Mouse (Mus musculus) neural tube, embryonic 11.5 days (tissue): ENCODE measurements around the gene Gng4. TPM values are rescaled to one million over a fixed set of nuclear protein-coding genes. Genes with fewer than 3 reads are reported as not detected.

Experiments used
- ATAC-seq: fragments of 200-750 bp; cut with Nextera tagmentation; 2 replicates; pipeline ENCODE4 v1.8.0; 2017; ENCODE audit warnings: moderate number of reproducible peaks, mild to moderate bottlenecking, moderate TSS enrichment, moderate library complexity; ENCODE audit not compliant: insufficient read depth, low FRiP score, low TSS enrichment
- DNase-seq: peaks from one replicate; pipeline ENCODE4 v3.0.0-alpha.2; 2015; ENCODE audit warnings: low spot score
- H3K27ac ChIP-seq: fragments of 300-500 bp; sonication (generic); 2 replicates; pipeline ENCODE4 v1.5.1; 2014; ENCODE audit warnings: low read depth, mild to moderate bottlenecking, low read length
- H3K27me3 ChIP-seq: fragments of 300-500 bp; sonication (generic); 2 replicates; pipeline ENCODE4 v1.6.1; 2014; ENCODE audit warnings: mild to moderate bottlenecking, low read length, mixed read lengths; ENCODE audit not compliant: control insufficient read depth, insufficient read depth
- H3K36me3 ChIP-seq: fragments of 300-500 bp; sonication (generic); 2 replicates; pipeline ENCODE4 v1.6.1; 2014; ENCODE audit warnings: mild to moderate bottlenecking, low read length, moderate library complexity, mixed read lengths; ENCODE audit not compliant: control insufficient read depth, insufficient read depth
- H3K4me1 ChIP-seq: fragments of 300-500 bp; sonication (generic); 2 replicates; pipeline ENCODE4 v1.6.1; 2014; ENCODE audit warnings: low read length, mixed read lengths; ENCODE audit not compliant: control insufficient read depth, insufficient read depth
- H3K4me2 ChIP-seq: fragments of 300-500 bp; sonication (generic); 2 replicates; pipeline ENCODE4 v1.6.1; 2014; ENCODE audit warnings: low read depth, mild to moderate bottlenecking, moderate library complexity
- H3K4me3 ChIP-seq: fragments of 300-500 bp; sonication (generic); 2 replicates; pipeline ENCODE4 v1.5.1; 2014; ENCODE audit warnings: low read depth, low read length
- H3K9ac ChIP-seq: fragments of 300-500 bp; sonication (generic); 2 replicates; pipeline ENCODE4 v1.6.1; 2014; ENCODE audit warnings: mild to moderate bottlenecking, low read length
- H3K9me3 ChIP-seq: fragments of 300-500 bp; sonication (generic); 2 replicates; pipeline ENCODE4 v1.6.1; 2016; ENCODE audit warnings: low read length; ENCODE audit not compliant: control insufficient read depth
- WGBS: fragments of 180-500 bp; shearing (Covaris S2); extraction: QIAGEN DNeasy Blood & Tissue Kit; methylation state at CpG from one replicate; pipeline ENCODE4 v1.1.7; 2014; 5-methylcytosine and 5-hydroxymethylcytosine counted together
- polyA plus RNA-seq: library from polyadenylated mRNA; unstranded; fragments of >200 nt; fragmentation: Nextera tagmentation; extraction: Ambion mirVana; gene quantifications from 2 replicates; pipeline ENCODE4 v1.2.1, GENCODE M21; 2014

Gene Gng4
- 3.2 and 3.4 TPM in 2 replicates for polyA plus RNA-seq

DNA sequence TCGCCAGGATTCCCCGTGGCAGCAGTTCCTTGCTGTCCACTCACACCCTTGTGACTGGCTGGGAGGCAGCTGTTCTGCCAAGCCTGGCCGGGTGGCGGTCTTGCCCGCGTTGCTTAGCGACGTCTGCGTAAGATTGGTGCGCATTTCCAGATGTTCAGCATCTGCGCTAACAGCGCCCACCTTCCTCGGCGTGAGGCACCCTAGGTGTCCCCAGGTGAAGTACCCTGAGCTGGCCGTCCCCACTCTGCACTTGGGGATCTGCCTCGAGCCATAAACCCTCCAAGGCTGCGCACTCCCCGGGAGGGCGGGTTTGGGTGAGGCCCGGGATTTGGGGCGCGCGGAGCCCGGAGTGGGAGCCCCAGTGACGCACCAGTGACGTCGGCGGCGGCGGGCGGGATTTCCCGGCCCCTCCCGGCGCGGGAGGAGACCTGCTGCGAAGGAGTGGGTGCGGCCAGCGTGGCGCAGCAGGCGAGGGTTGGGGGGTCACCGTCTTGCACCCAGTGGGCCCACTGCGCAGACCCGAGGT, at the start of gene Gng4:
Gene Gng4 (plus strand): TSS at position 166 of the 526 bp plus-strand sequence.
- Histone ChIP-seq H3K27ac (no peak within 1 kb of the TSS), H3K9me3 (no peaks in the 10 kb centered on the region), H3K4me2 (peak within 1 kb of the TSS; percentile 93), H3K4me1 (peaks cover 8% of the 10 kb centered on the region; the same call in 1 of the 2 replicates), H3K27me3 (peaks cover 28% of the 10 kb centered on the region), H3K9ac (peak within 1 kb of the TSS; percentile 47), H3K36me3 (no peaks in the 10 kb centered on the region), H3K4me3 (peak within 1 kb of the TSS; percentile 54)
- WGBS, result under 1% methylated on average over 43 of the region's 43 CpGs
- peak; percentile 51 for DNase-seq
- ATAC-seq, result peak; percentile 69

DNA sequence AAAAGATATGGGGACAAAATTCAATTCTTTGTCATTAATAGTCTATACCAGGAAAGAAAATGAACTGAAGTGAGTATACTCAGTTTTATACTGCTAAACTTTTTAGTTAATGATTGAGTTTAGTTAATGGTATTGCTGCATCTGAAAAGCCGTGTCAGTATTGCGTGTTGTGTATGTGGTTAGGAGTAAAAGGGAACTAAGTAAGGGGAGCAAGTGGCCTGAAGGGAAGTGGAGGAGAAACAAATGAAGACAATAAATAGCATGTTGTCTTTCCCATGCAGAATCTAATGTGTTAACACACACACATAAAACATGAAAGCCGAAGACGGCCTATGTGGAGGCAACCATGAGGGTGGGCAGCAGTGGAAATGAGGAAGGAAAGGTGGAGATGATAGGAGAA, 44.6 kb upstream of the Gng4 start:
- no peaks in the 10 kb centered on the region for H3K4me1 ChIP-seq
- H3K9ac ChIP-seq, result no peak overlapping the region
- H3K9me3 ChIP-seq, result no peaks in the 10 kb centered on the region
- 94% methylated on average over 4 of the region's 4 CpGs for WGBS
- ATAC-seq (no peak), DNase-seq (no peak)
- H3K27ac ChIP-seq, result no peak overlapping the region
- no peaks in the 10 kb centered on the region for H3K27me3 ChIP-seq
- H3K36me3 ChIP-seq, result 0 out of 2 replicates have a peak, but pooled peaks cover 2% of the 10 kb centered on the region
- no peak overlapping the region for H3K4me3 ChIP-seq
- H3K4me2 ChIP-seq, result no peak overlapping the region

DNA sequence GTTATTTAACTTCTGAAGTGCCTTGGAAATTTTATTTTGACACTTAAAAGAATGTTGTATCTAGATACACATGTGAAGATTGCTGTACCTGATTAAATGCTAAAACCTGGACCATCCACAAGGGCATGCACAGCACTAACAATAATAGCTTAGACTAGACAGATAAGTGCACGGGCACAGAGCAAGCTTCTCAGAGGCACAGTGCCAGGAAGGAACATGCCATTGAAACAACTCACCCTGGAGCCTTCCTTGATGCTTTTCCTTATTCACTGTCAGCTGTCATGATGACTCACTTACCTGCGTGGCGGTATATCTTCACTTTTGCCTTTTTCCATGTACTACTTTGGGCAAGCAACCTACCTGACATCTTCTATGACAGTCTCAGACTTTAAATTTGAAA, 37.9 kb upstream of the Gng4 start:
- DNase-seq (no peak), ATAC-seq (no peak)
- Histone ChIP-seq H3K27me3 (no peaks in the 10 kb centered on the region), H3K4me2 (no peak overlapping the region), H3K9ac (no peak overlapping the region), H3K9me3 (no peaks in the 10 kb centered on the region), H3K36me3 (no peaks in the 10 kb centered on the region), H3K4me3 (no peak overlapping the region), H3K4me1 (no peaks in the 10 kb centered on the region), H3K27ac (no peak overlapping the region)
- 95% methylated on average over 3 of the region's 3 CpGs for WGBS

DNA sequence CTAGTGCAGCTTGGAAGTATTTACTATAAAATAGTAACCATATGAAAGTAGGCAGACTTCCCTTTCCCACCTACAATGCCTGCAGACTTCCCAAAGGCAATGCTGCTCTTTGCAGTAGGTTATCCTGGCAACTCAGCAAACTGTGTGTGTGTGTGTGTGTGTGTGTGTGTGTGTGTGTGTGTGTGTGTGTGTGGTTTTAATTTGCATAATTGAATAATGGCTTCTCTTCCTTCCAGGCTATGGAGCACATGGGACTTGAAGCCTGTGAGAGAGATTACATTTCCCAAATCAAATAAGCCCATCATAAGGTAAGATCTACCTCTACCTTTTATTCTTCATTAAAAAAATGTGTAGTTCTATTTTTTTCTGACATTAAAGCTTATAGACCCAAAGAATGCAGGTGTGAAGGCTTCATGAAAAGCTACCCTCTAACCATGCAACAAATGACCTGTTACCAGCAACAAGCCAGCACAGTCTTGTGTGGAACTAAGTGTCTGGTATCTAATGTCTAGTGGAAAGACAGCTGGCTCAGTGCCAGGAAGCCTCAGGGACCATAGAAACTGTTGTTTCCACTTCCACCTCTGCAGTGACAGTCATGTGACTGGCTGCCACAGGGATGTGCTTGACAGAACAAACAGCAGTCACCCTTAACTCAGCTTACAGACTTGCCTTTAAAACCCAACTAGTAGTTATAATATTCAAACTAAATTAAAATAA, 7.9 kb upstream of the Gng4 start:
- H3K4me1 ChIP-seq, result no peaks in the 10 kb centered on the region
- no peaks in the 10 kb centered on the region for H3K27me3 ChIP-seq
- no peak overlapping the region for H3K4me3 ChIP-seq
- no peak overlapping the region for H3K4me2 ChIP-seq
- no peaks in the 10 kb centered on the region for H3K9me3 ChIP-seq
- H3K27ac ChIP-seq, result no peak overlapping the region
- peak; percentile 41; the same call in 1 of the 2 replicates for ATAC-seq
- peak; percentile 36 for DNase-seq
- H3K36me3 ChIP-seq, result no peaks in the 10 kb centered on the region
- H3K9ac ChIP-seq, result no peak overlapping the region

DNA sequence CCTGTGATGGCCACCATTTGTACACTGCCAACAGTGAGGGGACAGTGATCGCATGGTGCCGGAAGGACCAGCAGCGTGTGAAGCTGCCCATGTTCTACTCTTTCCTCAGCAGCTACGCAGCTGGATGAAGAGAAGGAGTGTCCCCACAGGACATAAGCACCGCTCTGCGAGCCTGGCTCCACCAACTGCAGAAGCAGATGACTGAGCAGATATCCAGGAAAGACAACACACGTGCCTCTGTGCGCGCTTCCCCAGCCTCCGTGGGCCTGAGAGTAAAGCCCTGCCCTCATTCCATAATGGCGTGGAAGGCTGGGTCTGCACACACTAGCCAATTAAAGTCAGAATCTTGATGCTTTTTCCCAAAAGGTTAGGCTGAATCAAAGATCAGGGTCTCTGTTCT, 6.8 kb upstream of the Gng4 start:
- Histone ChIP-seq H3K36me3 (no peaks in the 10 kb centered on the region), H3K9ac (no peak overlapping the region), H3K4me3 (no peak overlapping the region), H3K27ac (no peak overlapping the region), H3K4me2 (no peak overlapping the region), H3K9me3 (no peaks in the 10 kb centered on the region), H3K4me1 (no peaks in the 10 kb centered on the region), H3K27me3 (no peaks in the 10 kb centered on the region)
- WGBS, result 85% methylated on average over 11 of the region's 11 CpGs
- DNase-seq (no peak), ATAC-seq (no peak)

DNA sequence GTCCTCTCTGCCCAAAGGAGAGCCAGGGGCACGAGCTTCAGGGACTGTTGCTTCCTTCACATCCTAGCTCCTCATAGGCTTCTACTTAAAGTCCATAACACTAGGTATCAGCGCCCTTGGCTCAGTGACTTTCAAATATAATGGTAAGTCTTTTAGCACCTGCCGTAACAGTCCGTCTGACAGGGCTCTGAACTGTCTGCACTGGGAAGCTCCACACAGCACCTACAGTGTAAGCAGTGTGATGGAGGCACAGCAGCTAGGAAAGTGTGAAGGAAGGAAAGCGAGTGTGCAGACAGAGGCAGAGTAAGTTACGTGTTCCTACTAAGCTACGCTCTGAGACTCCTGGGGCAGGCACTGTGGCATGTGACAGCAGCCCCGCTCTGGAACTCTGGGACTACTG, 6.2 kb upstream of the Gng4 start:
- Histone ChIP-seq H3K27me3 (no peaks in the 10 kb centered on the region), H3K9me3 (no peaks in the 10 kb centered on the region), H3K4me1 (no peaks in the 10 kb centered on the region), H3K4me2 (no peak overlapping the region), H3K27ac (no peak overlapping the region), H3K4me3 (no peak overlapping the region), H3K36me3 (no peaks in the 10 kb centered on the region), H3K9ac (no peak overlapping the region)
- no peak for ATAC-seq
- DNase-seq, result no peak
- 87% methylated on average over 8 of the region's 8 CpGs for WGBS

DNA sequence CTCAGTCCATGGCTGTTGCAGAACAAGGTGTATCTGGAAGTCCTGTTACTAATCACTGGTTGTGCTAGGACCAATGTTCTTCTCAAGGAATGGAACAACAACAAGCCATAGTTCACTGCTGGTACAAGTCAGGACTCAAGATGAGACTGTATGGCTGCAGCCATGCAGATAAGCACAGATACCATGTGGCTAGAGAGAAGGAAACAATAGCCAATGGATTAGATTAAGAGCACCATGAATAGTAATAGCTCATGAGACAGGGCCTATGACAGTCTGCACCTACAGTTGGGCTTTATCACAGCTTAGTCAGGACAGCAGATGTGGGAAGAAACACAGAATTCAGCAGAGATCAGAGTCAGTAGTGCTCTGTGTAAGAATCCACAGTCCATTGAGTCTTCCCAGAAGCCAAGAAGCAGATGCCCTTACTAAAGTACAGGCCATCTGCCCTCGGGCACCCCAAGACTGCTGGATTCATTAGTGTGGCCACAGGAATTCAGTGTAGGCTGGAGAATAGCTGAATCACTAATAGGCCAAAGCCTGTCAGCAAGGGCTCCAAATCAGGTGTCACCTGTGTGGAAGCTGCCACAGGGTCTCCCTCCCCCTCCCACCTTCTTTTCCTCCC, 4.9 kb upstream of the Gng4 start:
- Histone ChIP-seq H3K27me3 (peaks cover 6% of the 10 kb centered on the region), H3K9me3 (no peaks in the 10 kb centered on the region), H3K36me3 (no peaks in the 10 kb centered on the region), H3K27ac (no peak overlapping the region), H3K4me3 (no peak overlapping the region), H3K4me2 (no peak overlapping the region), H3K9ac (no peak overlapping the region), H3K4me1 (peaks cover 2% of the 10 kb centered on the region; the same call in 1 of the 2 replicates)
- DNase-seq, result no peak
- no peak for ATAC-seq
- WGBS, result 80% methylated on average over 1 of the region's 1 CpGs

DNA sequence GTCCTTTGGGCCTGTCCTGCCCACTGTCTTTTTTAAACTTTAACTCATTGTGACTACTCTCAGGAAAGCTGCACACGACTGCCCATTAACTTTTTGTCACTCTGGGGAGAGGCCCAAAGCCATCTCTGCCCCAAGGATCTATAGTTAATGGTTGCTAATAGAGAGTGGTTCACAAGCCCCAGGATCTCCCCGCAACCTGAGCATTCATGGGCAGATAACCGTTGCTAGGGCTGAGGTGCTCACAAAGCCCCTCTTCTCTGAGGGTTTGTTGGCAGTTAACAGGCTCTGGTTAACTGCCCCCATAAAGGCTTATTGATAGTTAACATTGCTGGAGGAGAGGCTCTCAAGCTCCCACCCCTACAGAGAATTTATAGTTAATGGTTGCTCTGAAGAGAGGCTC, 3.6 kb upstream of the Gng4 start:
- no peak overlapping the region for H3K4me3 ChIP-seq
- peaks cover 19% of the 10 kb centered on the region for H3K27me3 ChIP-seq
- 23% methylated on average over 3 of the region's 3 CpGs for WGBS
- H3K9me3 ChIP-seq, result no peaks in the 10 kb centered on the region
- no peaks in the 10 kb centered on the region for H3K36me3 ChIP-seq
- H3K9ac ChIP-seq, result no peak overlapping the region
- peaks cover 8% of the 10 kb centered on the region; the same call in 1 of the 2 replicates for H3K4me1 ChIP-seq
- no peak overlapping the region for H3K27ac ChIP-seq
- H3K4me2 ChIP-seq, result no peak overlapping the region
- DNase-seq, result no peak
- no peak for ATAC-seq

DNA sequence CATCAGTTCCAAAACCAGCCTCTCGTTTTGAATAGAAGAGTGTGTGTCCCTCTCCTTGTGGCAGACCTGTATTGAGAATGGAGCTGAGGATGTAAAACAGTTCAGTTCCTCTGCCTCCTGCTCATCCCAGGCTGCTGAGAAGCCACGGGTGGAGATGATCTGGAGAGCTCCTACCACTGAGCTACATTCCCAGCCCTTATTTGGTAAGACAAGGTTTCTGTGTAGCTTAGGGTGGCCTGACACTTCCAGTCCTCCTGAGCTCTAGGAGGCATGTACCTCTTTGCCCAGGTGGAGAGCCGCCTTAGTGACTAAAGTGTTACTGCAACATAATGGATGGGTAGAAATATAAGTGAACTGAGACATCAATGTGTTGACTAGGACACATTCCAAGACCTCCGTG, 2.8 kb upstream of the Gng4 start:
- H3K27ac ChIP-seq, result no peak overlapping the region
- peaks cover 8% of the 10 kb centered on the region; the same call in 1 of the 2 replicates for H3K4me1 ChIP-seq
- no peaks in the 10 kb centered on the region for H3K9me3 ChIP-seq
- no peaks in the 10 kb centered on the region for H3K36me3 ChIP-seq
- WGBS, result 55% methylated on average over 4 of the region's 4 CpGs
- ATAC-seq (no peak), DNase-seq (no peak)
- H3K9ac ChIP-seq, result no peak overlapping the region
- H3K27me3 ChIP-seq, result peaks cover 27% of the 10 kb centered on the region
- H3K4me3 ChIP-seq, result no peak overlapping the region
- H3K4me2 ChIP-seq, result no peak overlapping the region
